Mouse (Mus musculus): ENCODE data around the gene Patz1. TPM values are rescaled to one million over a fixed set of nuclear protein-coding genes. Genes with fewer than 3 reads are reported as not detected.

Patz1 gene
- polyA plus RNA-seq, 1 experiment from 2014 or later: 116 TPM

DNA sequence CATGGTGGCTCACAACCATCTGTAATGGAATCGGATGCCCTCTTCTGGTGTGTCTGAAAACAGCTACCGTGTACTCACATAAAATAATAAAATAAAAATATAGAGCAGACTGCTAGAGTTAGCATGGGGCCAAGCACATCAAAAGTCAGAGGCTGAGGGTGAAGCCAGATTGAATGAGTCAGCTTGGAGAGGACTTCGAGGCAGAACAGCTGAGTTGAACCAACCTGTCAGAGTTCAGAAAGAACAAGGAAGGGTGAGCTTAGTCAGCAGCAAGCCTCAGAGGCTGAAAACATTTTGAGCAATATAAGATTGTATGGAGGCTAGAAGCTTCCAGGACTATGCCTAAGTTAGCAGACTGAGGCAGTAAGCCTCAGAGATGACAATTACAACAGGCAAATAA is 29.6 kb downstream of the Patz1 start:
- peaks cover 43% of the 10 kb centered on the region for H3K36me3 ChIP-seq
- DNase-seq (ENCODE audit: low spot score): no peak
- peaks cover 3% of the 10 kb centered on the region; the same call in 1 of the 2 replicates for H3K9me3 ChIP-seq
- no peaks in the 10 kb centered on the region for H3K27me3 ChIP-seq (ENCODE audit: insufficient read depth, poor library complexity, severe bottlenecking)
- no peaks in the 10 kb centered on the region for H3K4me1 ChIP-seq (replicated peaks)
- H3K27ac ChIP-seq: no peak overlapping the region
- whole genome bisulfite sequencing: 91% methylated on average over 3 of the region's 3 CpGs
- no peak overlapping the region for H3K4me3 ChIP-seq

DNA sequence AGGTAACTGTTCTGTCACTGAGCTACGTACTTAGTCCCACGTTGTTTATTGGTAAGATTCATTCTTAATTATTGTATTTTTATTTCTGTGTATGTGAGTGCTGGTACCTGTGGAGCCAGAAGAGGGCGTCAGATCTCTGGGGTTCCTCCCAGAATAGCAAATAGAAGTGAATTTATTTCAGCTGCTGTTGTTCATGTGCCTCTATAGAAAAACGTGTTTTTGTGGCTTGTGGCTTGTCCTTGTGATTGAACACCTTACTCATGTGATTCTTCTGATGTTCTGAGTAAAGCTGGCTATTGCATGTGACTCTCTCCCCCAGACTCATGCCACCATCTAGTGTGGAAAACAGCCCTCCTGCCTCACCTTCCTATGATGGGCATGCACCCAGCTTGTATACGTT is 39.6 kb downstream of the Patz1 start:
- no peak for DNase-seq (ENCODE audit: low spot score)
- Histone ChIP-seq H3K4me1 (replicated peaks) (peaks cover 32% of the 10 kb centered on the region), H3K27me3 (ENCODE audit: insufficient read depth, poor library complexity, severe bottlenecking) (0 out of 2 replicates have a peak, but pooled peaks cover 10% of the 10 kb centered on the region), H3K4me3 (no peak overlapping the region), H3K9me3 (no peaks in the 10 kb centered on the region), H3K36me3 (peaks cover 7% of the 10 kb centered on the region), H3K27ac (no peak overlapping the region)
- 79% methylated on average over 5 of the region's 5 CpGs for WGBS

DNA sequence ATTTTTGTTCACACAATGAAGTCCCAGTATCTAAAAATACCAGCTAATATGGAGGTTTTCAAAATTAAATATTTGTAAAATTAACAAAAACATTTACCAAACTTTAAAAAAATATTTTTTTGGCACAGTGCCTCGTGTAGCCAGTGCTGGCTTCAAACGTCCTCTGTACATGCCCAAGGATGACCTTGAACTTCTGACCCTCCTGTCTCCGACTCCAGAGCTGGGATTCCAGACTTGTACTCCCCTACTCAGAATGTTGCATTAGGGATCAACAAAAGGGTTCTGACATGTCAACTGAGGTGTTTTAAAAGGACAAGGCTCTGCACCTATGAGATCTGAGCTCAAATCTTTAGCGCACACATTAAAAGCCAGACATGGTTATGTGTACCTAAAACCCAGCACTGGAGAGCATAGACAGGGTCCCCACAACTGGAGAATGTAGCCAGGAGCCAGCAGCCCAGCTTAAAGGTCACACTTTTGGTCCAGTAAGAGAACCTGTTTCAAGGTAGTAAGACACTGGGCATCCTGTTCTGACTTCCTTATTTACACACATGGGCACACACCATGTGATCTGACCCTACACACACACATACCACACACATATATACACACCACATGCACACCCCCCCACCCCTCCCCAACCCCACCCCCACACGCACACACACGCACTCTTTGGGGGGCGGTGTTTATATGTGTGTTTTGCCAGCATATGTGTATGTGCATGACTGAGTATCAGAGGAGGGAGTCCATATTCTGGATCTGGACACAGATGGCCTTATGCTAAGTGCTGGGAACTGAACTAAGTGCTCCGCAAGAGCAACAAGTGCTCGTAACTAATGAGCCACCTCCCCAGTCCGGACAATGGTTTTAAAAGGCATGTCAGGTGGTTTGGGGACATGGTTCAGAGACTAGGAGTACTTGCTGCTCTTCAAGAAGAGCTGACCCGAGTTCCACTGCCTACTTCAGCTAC is 40.4 kb downstream of the Patz1 start:
- no peak for DNase-seq (ENCODE audit: low spot score)
- Histone ChIP-seq H3K4me1 (replicated peaks) (peaks cover 32% of the 10 kb centered on the region), H3K27ac (no peak overlapping the region), H3K9me3 (no peaks in the 10 kb centered on the region), H3K27me3 (ENCODE audit: insufficient read depth, poor library complexity, severe bottlenecking) (0 out of 2 replicates have a peak, but pooled peaks cover 12% of the 10 kb centered on the region), H3K4me3 (no peak overlapping the region), H3K36me3 (0 out of 2 replicates have a peak, but pooled peaks cover 2% of the 10 kb centered on the region)
- 83% methylated on average over 11 of the region's 11 CpGs for WGBS

DNA sequence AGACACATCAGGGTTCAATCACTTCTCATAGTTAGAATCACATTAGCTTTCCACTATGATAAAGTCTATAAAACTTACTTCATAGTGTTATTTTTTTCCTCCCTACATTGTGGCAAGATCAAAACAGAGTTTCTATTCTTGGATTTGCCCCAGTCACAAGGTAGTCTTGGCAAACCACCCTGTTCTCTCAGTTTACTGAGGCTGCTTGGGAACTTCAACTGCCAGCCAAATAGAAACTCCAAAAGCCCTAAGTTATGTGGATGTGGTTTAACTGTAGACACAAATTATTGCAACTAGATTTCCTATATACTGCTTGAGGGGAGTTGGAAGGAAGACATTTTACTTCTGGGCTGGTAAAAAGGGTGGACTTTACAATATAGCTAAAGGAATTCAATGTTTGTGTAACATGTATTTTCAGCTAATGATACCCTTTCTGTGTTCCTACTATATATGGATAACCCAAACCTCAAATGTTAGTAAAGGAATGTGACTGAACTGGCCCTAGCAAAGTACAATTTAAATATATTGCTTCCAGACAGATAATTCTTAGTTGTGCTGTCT is 41.3 kb downstream of the Patz1 start, which contains the start of gene Pik3ip1:
Gene Pik3ip1, plus strand, starts transcription at position 511 of the 561 bp plus-strand sequence.
- H3K9me3 ChIP-seq: no peaks in the 10 kb centered on the region
- H3K4me1 ChIP-seq (replicated peaks): peaks cover 36% of the 10 kb centered on the region
- peak within 1 kb of the TSS; percentile 58 for H3K4me3 ChIP-seq
- H3K27me3 ChIP-seq (ENCODE audit: insufficient read depth, poor library complexity, severe bottlenecking): 0 out of 2 replicates have a peak, but pooled peaks cover 12% of the 10 kb centered on the region
- peak within 1 kb of the TSS; percentile 85 for H3K27ac ChIP-seq
- no peaks in the 10 kb centered on the region for H3K36me3 ChIP-seq
- DNase-seq (ENCODE audit: low spot score): no peak

DNA sequence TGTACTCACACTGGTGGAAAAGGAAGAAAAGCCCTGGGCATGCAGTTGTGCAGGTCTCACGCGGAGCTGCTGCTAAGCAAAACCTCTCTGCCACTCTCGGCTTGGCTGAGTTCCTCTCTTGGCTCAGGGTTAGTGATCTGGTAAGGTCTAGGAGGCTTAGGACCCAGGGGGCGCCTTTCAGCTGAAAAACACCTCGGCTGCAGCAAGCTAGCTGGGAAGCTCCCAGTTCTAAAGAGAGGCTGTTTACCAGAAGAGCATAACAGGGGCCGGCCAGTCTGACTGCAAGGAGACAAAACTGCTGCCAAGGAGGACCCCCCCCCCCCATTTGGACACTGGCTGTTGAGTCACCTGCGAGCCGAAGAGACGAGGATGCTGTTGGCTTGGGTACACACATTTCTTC is 41.9 kb downstream of the Patz1 start:
- WGBS: 1% methylated on average over 9 of the region's 9 CpGs
- no peaks in the 10 kb centered on the region for H3K9me3 ChIP-seq
- no peaks in the 10 kb centered on the region for H3K36me3 ChIP-seq
- H3K27me3 ChIP-seq (ENCODE audit: insufficient read depth, poor library complexity, severe bottlenecking): 0 out of 2 replicates have a peak, but pooled peaks cover 12% of the 10 kb centered on the region
- peak overlapping the region; percentile 58 for H3K4me3 ChIP-seq
- peak; percentile 74 for DNase-seq (ENCODE audit: low spot score)
- H3K27ac ChIP-seq: peak overlapping the region; percentile 85
- H3K4me1 ChIP-seq (replicated peaks): peaks cover 41% of the 10 kb centered on the region

DNA sequence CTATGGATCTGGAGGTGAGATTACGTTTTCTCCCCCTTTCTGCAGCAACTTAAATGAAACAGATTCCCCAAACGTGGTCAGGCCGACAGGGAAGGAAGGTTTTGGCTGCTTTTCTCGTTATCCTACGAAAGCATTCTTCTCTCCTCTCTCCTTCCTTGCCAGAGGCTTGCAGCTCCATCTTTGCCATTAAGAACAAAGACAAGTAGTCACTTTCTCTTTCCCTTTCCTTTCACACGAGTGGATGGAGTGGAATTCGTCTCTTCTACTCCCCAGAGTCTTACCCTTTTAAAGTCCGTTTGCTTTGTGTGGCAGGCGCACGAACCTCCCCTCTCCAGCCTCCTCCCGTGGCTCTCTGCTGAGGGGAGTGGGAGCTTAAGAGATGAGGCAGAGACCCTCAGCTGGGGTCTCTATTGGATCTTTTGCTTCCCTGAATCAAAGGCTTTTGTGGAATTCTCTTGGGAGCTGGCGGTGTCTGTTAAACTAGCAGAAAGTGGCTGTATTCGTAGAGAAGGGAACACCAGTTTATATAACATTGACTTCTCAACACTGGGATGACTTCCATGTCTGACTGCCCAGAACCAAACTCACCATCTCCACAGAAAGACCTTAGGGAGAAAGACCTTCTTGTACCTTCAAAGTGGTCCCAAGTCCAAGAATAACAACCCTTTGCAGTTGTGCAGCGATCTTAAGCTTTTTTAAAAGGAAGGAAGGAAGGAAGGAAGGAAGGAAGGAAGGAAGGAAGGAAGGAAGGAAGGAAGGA is 42.5 kb downstream of the Patz1 start:
- no peak for DNase-seq (ENCODE audit: low spot score)
- WGBS: 3% methylated on average over 14 of the region's 14 CpGs

DNA sequence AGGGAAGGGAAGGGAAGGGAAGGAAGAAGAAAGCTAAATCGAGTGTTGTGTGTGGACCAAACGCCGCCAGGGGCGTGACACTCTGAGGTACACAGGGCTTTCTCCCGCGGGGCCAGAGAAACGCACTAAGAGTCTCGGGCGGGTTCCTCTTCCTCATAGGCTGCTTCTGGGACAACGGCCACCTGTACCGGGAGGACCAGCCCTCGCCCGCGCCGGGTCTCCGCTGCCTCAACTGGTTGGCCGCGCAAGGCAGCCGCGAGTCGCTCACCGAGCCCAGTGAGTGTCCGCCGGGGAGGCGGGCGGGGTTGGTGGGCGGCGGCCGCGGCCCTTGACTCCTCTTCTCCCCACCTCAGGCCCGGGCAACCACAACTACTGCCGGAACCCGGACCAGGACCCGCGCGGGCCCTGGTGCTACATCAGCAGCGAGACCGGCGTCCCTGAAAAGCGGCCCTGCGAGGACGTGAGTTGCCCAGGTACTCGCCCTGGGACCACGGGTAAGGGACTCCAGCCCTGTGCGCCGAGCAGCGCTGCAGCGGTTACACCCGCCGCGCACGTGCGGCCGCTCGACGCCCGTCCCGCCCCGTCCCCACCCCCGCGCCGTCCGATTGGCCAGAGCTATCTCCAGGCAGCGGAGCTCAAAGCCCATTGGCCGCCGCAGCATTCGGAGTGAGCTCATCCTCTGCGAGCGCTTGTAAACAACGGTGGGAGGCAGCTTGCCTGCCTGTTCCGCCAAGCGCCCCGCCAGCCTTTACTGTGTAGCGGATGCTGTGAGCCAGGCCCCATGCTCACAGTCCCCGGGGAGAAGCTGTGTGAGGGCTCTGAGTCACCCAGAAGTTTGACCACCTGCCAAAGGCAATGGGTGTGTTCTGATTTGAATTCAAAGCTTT is 43.3 kb downstream of the Patz1 start:
- Histone ChIP-seq H3K4me1 (replicated peaks) (peaks cover 56% of the 10 kb centered on the region), H3K27ac (peak overlapping the region; percentile 85)
- WGBS: under 1% methylated on average over 75 of the region's 75 CpGs

More for the DNA sequence above, 42.5 kb downstream of the Patz1 start:
- Histone ChIP-seq H3K36me3 (no peaks in the 10 kb centered on the region), H3K4me3 (peak overlapping the region; percentile 58), H3K27ac (peak overlapping the region; percentile 85), H3K4me1 (replicated peaks) (peaks cover 48% of the 10 kb centered on the region), H3K9me3 (no peaks in the 10 kb centered on the region), H3K27me3 (ENCODE audit: insufficient read depth, poor library complexity, severe bottlenecking) (0 out of 2 replicates have a peak, but pooled peaks cover 12% of the 10 kb centered on the region)

DNA sequence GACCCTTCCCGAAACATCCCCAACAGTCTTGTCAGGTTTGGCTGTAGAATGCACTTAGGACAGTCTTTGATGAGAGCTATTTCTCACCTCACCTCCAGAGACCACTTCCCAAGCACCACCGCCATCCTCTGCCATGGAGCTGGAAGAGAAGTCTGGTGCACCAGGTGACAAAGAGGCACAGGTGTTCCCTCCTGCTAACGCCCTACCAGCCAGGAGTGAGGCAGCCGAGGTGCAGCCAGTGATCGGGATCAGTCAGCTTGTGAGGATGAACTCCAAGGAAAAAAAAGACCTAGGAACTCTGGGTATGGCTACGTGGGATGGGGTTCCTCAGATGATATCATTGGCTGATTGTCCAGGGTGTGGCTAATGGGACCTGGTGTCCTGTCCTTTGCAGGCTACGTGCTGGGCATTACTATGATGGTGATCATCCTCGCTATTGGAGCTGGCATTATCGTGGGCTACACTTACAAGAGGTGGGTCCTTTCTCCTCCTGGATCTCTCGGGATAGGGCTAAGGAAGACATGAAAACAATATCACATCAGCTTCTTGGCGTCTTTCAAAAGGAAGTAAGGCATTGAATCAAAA is 44.5 kb downstream of the Patz1 start:
- no peak overlapping the region; the same call in 1 of the 2 replicates for H3K4me3 ChIP-seq
- DNase-seq (ENCODE audit: low spot score): no peak
- 89% methylated on average over 11 of the region's 11 CpGs for WGBS
- H3K27me3 ChIP-seq (ENCODE audit: insufficient read depth, poor library complexity, severe bottlenecking): 0 out of 2 replicates have a peak, but pooled peaks cover 12% of the 10 kb centered on the region
- no peaks in the 10 kb centered on the region for H3K9me3 ChIP-seq
- H3K4me1 ChIP-seq (replicated peaks): peaks cover 67% of the 10 kb centered on the region
- H3K36me3 ChIP-seq: no peaks in the 10 kb centered on the region
- no peak overlapping the region for H3K27ac ChIP-seq

More for the DNA sequence above, 43.3 kb downstream of the Patz1 start:
- Histone ChIP-seq H3K9me3 (no peaks in the 10 kb centered on the region), H3K4me3 (peak overlapping the region; percentile 58), H3K27me3 (ENCODE audit: insufficient read depth, poor library complexity, severe bottlenecking) (0 out of 2 replicates have a peak, but pooled peaks cover 12% of the 10 kb centered on the region), H3K36me3 (no peaks in the 10 kb centered on the region)
- DNase-seq (ENCODE audit: low spot score): peak; percentile 93

DNA sequence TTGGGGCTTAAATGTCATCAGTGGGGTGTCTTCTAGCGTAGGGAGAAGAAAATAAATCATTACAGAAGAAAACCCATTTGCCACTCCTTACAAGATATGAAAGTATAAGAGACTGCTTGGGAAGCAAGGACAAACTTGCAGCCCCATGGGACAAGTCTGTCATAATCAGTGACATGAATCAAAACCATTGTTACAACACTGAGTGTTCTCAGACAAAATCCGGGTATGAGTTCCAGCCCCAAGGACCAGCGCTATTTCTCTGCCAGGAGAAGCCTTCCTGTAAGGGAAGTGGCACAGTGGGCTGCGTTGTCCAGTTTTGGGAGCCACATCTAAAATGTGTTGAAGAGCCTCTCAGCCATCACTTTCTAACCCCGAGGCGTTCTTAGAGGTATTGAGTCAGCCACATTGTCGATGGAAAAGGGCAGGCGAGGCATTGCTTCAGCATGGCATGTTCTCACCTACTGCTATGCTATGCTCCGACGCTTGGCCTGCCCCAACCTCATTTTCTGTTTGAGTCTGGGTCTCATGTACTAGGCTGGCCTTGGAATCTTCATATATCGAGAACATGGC is 45.6 kb downstream of the Patz1 start:
- H3K27me3 ChIP-seq (ENCODE audit: insufficient read depth, poor library complexity, severe bottlenecking): 0 out of 2 replicates have a peak, but pooled peaks cover 12% of the 10 kb centered on the region
- WGBS: 86% methylated on average over 11 of the region's 11 CpGs
- no peak overlapping the region for H3K27ac ChIP-seq
- H3K4me1 ChIP-seq (replicated peaks): peaks cover 67% of the 10 kb centered on the region
- DNase-seq (ENCODE audit: low spot score): no peak
- no peaks in the 10 kb centered on the region for H3K36me3 ChIP-seq
- H3K4me3 ChIP-seq: no peak overlapping the region
- no peaks in the 10 kb centered on the region for H3K9me3 ChIP-seq

DNA sequence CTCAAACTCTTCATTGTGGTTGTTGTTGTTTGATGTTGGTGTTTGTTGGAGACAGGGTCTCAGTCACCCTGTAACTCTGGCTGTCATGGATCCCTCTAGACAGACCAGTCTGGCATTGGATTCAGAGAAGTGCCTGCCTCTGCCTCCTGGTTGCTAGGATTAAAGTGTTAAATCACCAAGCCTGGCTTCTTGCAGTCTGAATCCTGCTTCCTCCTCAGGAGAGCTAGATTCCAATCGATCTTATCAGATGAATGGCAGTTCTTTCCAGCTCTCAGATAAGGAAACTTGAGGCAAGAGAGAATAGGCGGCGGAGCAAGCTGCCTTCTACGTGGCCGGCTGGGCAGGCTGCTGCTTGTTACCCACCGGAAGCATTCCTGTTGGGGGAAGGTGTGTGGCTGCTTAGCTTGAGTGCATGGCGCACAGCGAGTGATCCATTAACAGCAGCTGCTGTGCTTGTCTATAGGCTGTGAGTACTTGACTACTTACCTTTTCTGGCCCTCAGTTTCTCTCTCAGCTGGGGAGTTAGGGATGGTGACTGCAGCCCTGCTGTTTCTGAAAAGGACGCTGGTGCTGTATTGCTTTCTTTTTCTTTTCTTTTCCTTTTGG is 46.1 kb downstream of the Patz1 start:
- no peak overlapping the region; the same call in 1 of the 2 replicates for H3K27ac ChIP-seq
- DNase-seq (ENCODE audit: low spot score): no peak
- no peaks in the 10 kb centered on the region for H3K9me3 ChIP-seq
- no peaks in the 10 kb centered on the region for H3K36me3 ChIP-seq
- no peak overlapping the region for H3K4me3 ChIP-seq
- 0 out of 2 replicates have a peak, but pooled peaks cover 12% of the 10 kb centered on the region for H3K27me3 ChIP-seq (ENCODE audit: insufficient read depth, poor library complexity, severe bottlenecking)
- peaks cover 67% of the 10 kb centered on the region for H3K4me1 ChIP-seq (replicated peaks)
- 33% methylated on average over 9 of the region's 9 CpGs for WGBS
